Mouse (Mus musculus) MEL (cell line): ENCODE measurements around the gene Adamts1.

Source experiments
- BHLHE40 ChIP-seq: IDR thresholded peaks from 2 replicates; pipeline ENCODE4 v1.6.1; 2012; ENCODE audit warnings: low read depth, mild to moderate bottlenecking, inconsistent platforms, low read length, improper control_type of control experiment, borderline replicate concordance
- CTCF ChIP-seq, 3 experiments: IDR thresholded peaks in 2 of 3; conservative IDR thresholded peaks in 1 of 3; 2 replicates each; pipeline ENCODE4 v1.5.1; 2011 to 2012; ENCODE audit warnings: low read length in 3 of 3, low read depth in 2 of 3, mild to moderate bottlenecking in 2 of 3, improper control_type of control experiment in 1 of 3, inconsistent platforms in 1 of 3, mixed read lengths in 1 of 3, moderate library complexity in 1 of 3; ENCODE audit not compliant: control insufficient read depth in 1 of 3, insufficient read depth in 1 of 3, poor library complexity in 1 of 3, severe bottlenecking in 1 of 3
- GABPA ChIP-seq: IDR thresholded peaks from 2 replicates; pipeline ENCODE4 v1.6.1; 2012; ENCODE audit warnings: low read depth, mild to moderate bottlenecking, inconsistent platforms, low read length, improper control_type of control experiment, moderate library complexity
- JUND ChIP-seq: IDR thresholded peaks from 2 replicates; pipeline ENCODE4 v1.6.1; 2011; ENCODE audit warnings: low read depth, mild to moderate bottlenecking, improper control_type of control experiment, low read length
- MAFK ChIP-seq: IDR thresholded peaks from 2 replicates; pipeline ENCODE4 v1.6.1; 2011; ENCODE audit warnings: low read depth, mild to moderate bottlenecking, low read length, improper control_type of control experiment, borderline replicate concordance
- MAX ChIP-seq: IDR thresholded peaks from 2 replicates; pipeline ENCODE4 v1.6.1; 2011; ENCODE audit warnings: low read length, improper control_type of control experiment
- POLR2A ChIP-seq, 2 experiments: IDR thresholded peaks; 2 replicates each; pipeline ENCODE4 v1.6.1; 2011 to 2012; ENCODE audit warnings: low read length in 2 of 2, mild to moderate bottlenecking in 2 of 2, control low read depth in 1 of 2, improper control_type of control experiment in 1 of 2, low read depth in 1 of 2, moderate library complexity in 1 of 2; ENCODE audit not compliant: control insufficient read depth in 1 of 2, insufficient read depth in 1 of 2, poor library complexity in 1 of 2
- POLR2AphosphoS2 ChIP-seq: IDR thresholded peaks from 2 replicates; pipeline ENCODE4 v1.6.1; 2011; ENCODE audit warnings: low read length, improper control_type of control experiment
- TCF12 ChIP-seq: IDR thresholded peaks from 2 replicates; pipeline ENCODE4 v1.6.1; 2014; ENCODE audit warnings: low read depth, mild to moderate bottlenecking, inconsistent platforms, low read length, improper control_type of control experiment, moderate library complexity
- ZKSCAN1 ChIP-seq: IDR thresholded peaks from 2 replicates; pipeline ENCODE4 v1.6.1; 2012; ENCODE audit warnings: low read depth, mild to moderate bottlenecking, inconsistent platforms, low read length, improper control_type of control experiment, moderate library complexity
- ZMIZ1 ChIP-seq: IDR thresholded peaks from 2 replicates; pipeline ENCODE4 v1.6.1; 2012; ENCODE audit warnings: low read depth, mild to moderate bottlenecking, inconsistent platforms, low read length, improper control_type of control experiment, moderate library complexity

DNA sequence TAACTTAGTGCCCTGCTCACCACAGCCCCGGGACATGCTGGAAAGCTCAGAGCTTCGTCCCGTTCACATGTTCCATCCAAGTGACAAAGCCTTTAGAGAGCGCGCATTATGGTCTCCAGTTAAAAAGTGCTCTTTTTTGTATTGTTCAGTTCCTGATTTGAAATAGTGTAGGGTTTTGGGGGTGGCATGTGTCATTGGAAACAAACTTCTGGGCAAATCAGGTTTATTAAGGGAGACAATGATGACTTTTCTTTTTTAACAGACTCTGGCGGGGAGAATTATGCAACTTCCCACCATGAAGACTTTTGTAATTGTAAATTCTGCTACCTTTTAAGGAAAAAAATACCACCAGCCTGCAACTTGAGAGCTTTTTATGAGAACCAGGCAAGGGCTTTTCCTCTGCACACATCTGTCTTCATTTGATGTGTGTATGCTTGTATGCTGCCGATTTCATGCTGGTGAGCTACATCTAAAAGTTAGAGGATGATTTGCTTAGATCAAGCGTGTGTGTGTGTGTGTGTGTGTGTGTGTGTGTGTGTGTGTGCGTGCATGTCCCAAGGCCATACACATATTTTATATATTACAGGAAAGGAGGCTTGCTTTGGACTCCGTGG lies 40.8 kb downstream of the Adamts1 start:
- TF ChIP-seq MAX (no peak), JUND (no peak), MAFK (no peak), ZKSCAN1 (no peak), POLR2AphosphoS2 (no peak), BHLHE40 (no peak), TCF12 (no peak), CTCF (IDR thresholded peaks at IDR 0.05 in 2 of 3, conservative IDR thresholded peaks at IDR 0.05 in 1 of 3; ENCODE audit: control insufficient read depth in 1 of 3, insufficient read depth in 1 of 3, low read depth in 2 of 3, low read length in 3 of 3, poor library complexity in 1 of 3, severe bottlenecking in 1 of 3) (no peak), ZMIZ1 (no peak), GABPA (no peak), POLR2A (IDR thresholded peaks at IDR 0.05; ENCODE audit: control insufficient read depth in 1 of 2, insufficient read depth in 1 of 2, low read depth in 1 of 2, low read length in 2 of 2, poor library complexity in 1 of 2) (no peak)
